Mouse (Mus musculus) CH12.LX (cell line): ENCODE measurements around the gene Gm2a.

Source experiments
- BHLHE40 ChIP-seq: IDR thresholded peaks from 2 replicates; pipeline ENCODE4 v1.6.1; 2011; ENCODE audit warnings: mild to moderate bottlenecking, low read depth, low read length, improper control_type of control experiment
- CTCF ChIP-seq, 2 experiments: IDR thresholded peaks in 1 of 2; conservative IDR thresholded peaks in 1 of 2; 2 replicates each; pipeline ENCODE4 v1.5.1; 2011 to 2012; ENCODE audit warnings: low read depth in 2 of 2, low read length in 2 of 2, improper control_type of control experiment in 1 of 2, inconsistent platforms in 1 of 2, mild to moderate bottlenecking in 1 of 2, moderate library complexity in 1 of 2
- EP300 ChIP-seq: IDR thresholded peaks from 2 replicates; pipeline ENCODE4 v1.6.1; 2011; ENCODE audit warnings: low read length, improper control_type of control experiment
- IRF4 ChIP-seq: IDR thresholded peaks from 2 replicates; pipeline ENCODE4 v1.6.1; 2014; ENCODE audit warnings: low read depth, mild to moderate bottlenecking, inconsistent platforms, low read length, improper control_type of control experiment
- KAT2A ChIP-seq: IDR thresholded peaks from 2 replicates; pipeline ENCODE4 v1.6.1; 2012; ENCODE audit warnings: low read length, improper control_type of control experiment, inconsistent platforms; ENCODE audit not compliant: insufficient replicate concordance
- MXI1 ChIP-seq: IDR thresholded peaks from 2 replicates; pipeline ENCODE4 v1.6.1; 2011; ENCODE audit warnings: mild to moderate bottlenecking, low read depth, low read length, improper control_type of control experiment
- MYC ChIP-seq: IDR thresholded peaks from 2 replicates; pipeline ENCODE4 v1.6.1; 2011; ENCODE audit warnings: low read depth, mild to moderate bottlenecking, improper control_type of control experiment, low read length
- NRF1 ChIP-seq: IDR thresholded peaks from 2 replicates; pipeline ENCODE4 v1.6.1; 2014; ENCODE audit warnings: low read depth, mild to moderate bottlenecking, inconsistent platforms, low read length, improper control_type of control experiment, moderate library complexity
- POLR2A ChIP-seq: IDR thresholded peaks from 2 replicates; pipeline ENCODE4 v1.6.1; 2011; ENCODE audit warnings: low read depth, mild to moderate bottlenecking, improper control_type of control experiment, low read length
- POLR2AphosphoS2 ChIP-seq: IDR thresholded peaks from 2 replicates; pipeline ENCODE4 v1.6.1; 2011; ENCODE audit warnings: low read depth, low read length, improper control_type of control experiment
- UBTF ChIP-seq: IDR thresholded peaks from 2 replicates; pipeline ENCODE4 v1.6.1; 2012; ENCODE audit warnings: low read depth, mild to moderate bottlenecking, inconsistent platforms, low read length, improper control_type of control experiment, moderate library complexity
- USF1 ChIP-seq: IDR thresholded peaks from 2 replicates; pipeline ENCODE4 v1.6.1; 2014; ENCODE audit warnings: low read depth, mild to moderate bottlenecking, inconsistent platforms, low read length, improper control_type of control experiment
- USF2 ChIP-seq: conservative IDR thresholded peaks from 2 replicates; pipeline ENCODE4 v1.6.1; 2011; ENCODE audit warnings: low read depth, low read length, improper control_type of control experiment
- ZKSCAN1 ChIP-seq: IDR thresholded peaks from 2 replicates; pipeline ENCODE4 v1.6.1; 2012; ENCODE audit warnings: low read depth, inconsistent platforms, low read length, improper control_type of control experiment, borderline replicate concordance

GRCm38 (mm10) chr11:55098189-55098915 lies 437 bp downstream of the Gm2a start:
- TF ChIP-seq CTCF (conservative IDR thresholded peaks at IDR 0.05 in 1 of 2, IDR thresholded peaks at IDR 0.05 in 1 of 2; ENCODE audit: low read depth in 2 of 2, low read length in 2 of 2): no peak
- no peak for TF ChIP-seq BHLHE40
- no peak for TF ChIP-seq MXI1
- no peak for TF ChIP-seq ZKSCAN1
- TF ChIP-seq EP300: no peak
- no peak for TF ChIP-seq NRF1
- no peak for TF ChIP-seq POLR2AphosphoS2
- TF ChIP-seq KAT2A: no peak
- no peak for TF ChIP-seq USF1
- TF ChIP-seq POLR2A: no peak
- no peak for TF ChIP-seq IRF4
- no peak for TF ChIP-seq USF2
- TF ChIP-seq MYC: no peak
- TF ChIP-seq UBTF: no peak; the same call in 1 of the 2 replicates
